Mouse (Mus musculus) kidney, adult 2 months (tissue): ENCODE measurements around the gene Ptger4. TPM values are rescaled to one million over a fixed set of nuclear protein-coding genes. Genes with fewer than 3 reads are reported as not detected.

Source experiments
- DNase-seq: peaks from one replicate; pipeline ENCODE4 v3.0.0; 2021
- H3K27ac ChIP-seq: fragments of 200-500 bp; 2 replicates; pipeline ENCODE4 v1.5.1; 2012; ENCODE audit warnings: low read depth, low read length, control low read depth, inconsistent platforms; ENCODE audit not compliant: insufficient read depth
- H3K27me3 ChIP-seq: fragments of 200-500 bp; replicated peaks from 2 replicates; pipeline ENCODE4 v1.6.1; 2012; ENCODE audit warnings: mild to moderate bottlenecking, moderate library complexity, low read length, inconsistent platforms; ENCODE audit not compliant: control insufficient read depth, insufficient read depth
- H3K36me3 ChIP-seq: fragments of 200-500 bp; 2 replicates; pipeline ENCODE4 v1.6.1; 2012; ENCODE audit warnings: mild to moderate bottlenecking, moderate library complexity, low read length, inconsistent platforms; ENCODE audit not compliant: control insufficient read depth, insufficient read depth
- H3K4me1 ChIP-seq: fragments of 200-500 bp; 2 replicates; pipeline ENCODE4 v1.6.1; 2011; ENCODE audit warnings: low read length; ENCODE audit not compliant: control insufficient read depth, insufficient read depth
- H3K4me3 ChIP-seq: fragments of 200-500 bp; 2 replicates; pipeline ENCODE4 v1.5.1; 2011; ENCODE audit warnings: mild to moderate bottlenecking, low read depth, low read length, control low read depth; ENCODE audit not compliant: insufficient read depth
- CTCF ChIP-seq: fragments of 200-500 bp; conservative IDR thresholded peaks from 2 replicates; pipeline ENCODE4 v1.5.1; 2011; ENCODE audit warnings: low read depth, mild to moderate bottlenecking, control low read depth, low read length, moderate library complexity, mixed read lengths; ENCODE audit not compliant: insufficient read depth, insufficient read length
- POLR2A ChIP-seq: fragments of 200-500 bp; IDR thresholded peaks from one replicate; pipeline ENCODE4 v1.6.1; 2011; ENCODE audit warnings: low read depth, low read length, control low read depth
- WGBS: fragments of 180-500 bp; shearing (Covaris S2); methylation state at CpG from one replicate; pipeline ENCODE4 v1.1.7; 2018; 5-methylcytosine and 5-hydroxymethylcytosine counted together
- polyA plus RNA-seq: library from polyadenylated mRNA; depleted of rRNA; stranded (reverse); fragments of >200 nt; gene quantifications from 2 replicates; pipeline ENCODE4 v1.2.3, GENCODE M21; 2012; rRNA removed

The Ptger4 gene
- 5.6 and 5.7 TPM in 2 replicates for polyA plus RNA-seq

DNA sequence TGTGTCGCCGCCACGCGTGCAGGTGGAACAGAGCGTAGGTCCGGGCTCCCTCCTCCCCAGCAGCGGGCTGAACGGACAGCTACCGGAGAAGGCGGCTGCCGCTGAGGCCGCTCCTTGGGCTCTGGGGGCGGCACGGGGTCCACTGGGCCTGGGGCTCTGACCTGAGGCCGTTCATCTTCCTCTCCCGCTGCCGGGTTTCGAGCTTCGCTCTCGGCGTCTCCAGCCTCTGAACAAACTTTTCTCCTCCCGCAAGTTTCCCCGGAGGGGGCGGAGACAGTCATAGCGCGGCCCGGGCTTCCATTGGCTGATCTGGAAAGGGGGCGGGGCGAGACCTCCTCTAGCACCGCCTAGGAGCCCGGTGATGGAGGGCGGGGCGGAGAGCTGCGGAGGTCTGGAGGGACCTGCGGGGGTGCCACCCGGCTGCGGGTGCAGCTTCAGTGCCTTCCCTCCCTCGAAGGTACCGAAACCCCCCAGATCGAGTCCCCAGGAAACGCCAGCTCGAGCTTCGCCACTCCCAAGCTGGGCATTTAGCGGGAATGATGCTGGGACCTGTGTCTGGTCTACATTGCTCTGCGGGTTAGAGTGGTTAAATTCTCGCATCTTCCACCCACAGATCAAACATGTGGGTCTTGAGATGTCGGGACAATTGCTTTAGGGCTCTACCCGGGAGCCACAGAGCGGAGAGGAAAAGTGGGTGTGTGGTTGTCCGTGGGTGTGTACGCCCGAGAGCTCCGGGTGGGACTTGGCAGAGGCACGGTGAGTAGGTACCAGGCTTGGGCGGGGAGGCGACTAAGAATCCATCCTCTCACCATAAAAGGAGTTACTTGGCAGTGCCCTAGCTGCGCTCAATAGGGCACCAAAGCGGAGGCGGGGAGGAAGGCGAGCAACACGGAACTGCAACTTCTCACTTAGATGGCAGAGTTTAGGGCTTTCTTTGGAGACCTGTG, at the start of gene Ptger4:
TSS of gene Ptger4 (minus strand) at position 229 of the 947 bp plus-strand sequence.
- peak; percentile 93 for DNase-seq
- peak; percentile 33 for TF ChIP-seq POLR2A
- no peak for TF ChIP-seq CTCF
- peak within 1 kb of the TSS; percentile 71 for H3K4me3 ChIP-seq
- no peaks in the 10 kb centered on the region for H3K27me3 ChIP-seq
- WGBS, result 2% methylated on average over 61 of the region's 61 CpGs
- peak within 1 kb of the TSS; percentile 12 for H3K27ac ChIP-seq
- peaks cover 3% of the 10 kb centered on the region for H3K4me1 ChIP-seq
- H3K36me3 ChIP-seq, result no peaks in the 10 kb centered on the region

DNA sequence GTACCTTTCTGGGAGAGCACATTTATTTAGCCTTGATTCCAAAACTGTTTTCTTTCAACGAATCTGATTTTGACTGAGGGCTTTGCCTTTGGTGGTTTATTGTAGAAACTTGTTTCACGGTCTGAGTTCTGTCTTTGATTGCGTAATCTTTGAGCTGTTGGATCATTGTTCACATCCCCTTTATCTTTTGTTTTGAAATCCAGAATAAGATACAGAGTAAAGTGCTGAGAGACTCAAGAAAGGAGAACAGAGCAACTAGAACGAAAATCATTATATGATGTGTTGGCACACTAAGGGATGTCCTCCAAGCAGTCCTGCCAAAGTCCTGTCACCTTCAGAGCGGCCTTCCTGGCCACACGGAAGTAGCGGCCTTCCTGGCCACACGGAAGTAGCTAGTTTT, 44.4 kb upstream of the Ptger4 start:
- Histone ChIP-seq H3K36me3 (no peaks in the 10 kb centered on the region), H3K4me3 (no peak overlapping the region), H3K27me3 (no peaks in the 10 kb centered on the region), H3K27ac (no peak overlapping the region), H3K4me1 (no peaks in the 10 kb centered on the region)
- TF ChIP-seq CTCF (no peak), POLR2A (no peak)
- 81% methylated on average over 8 of the region's 8 CpGs for WGBS
- no peak for DNase-seq

DNA sequence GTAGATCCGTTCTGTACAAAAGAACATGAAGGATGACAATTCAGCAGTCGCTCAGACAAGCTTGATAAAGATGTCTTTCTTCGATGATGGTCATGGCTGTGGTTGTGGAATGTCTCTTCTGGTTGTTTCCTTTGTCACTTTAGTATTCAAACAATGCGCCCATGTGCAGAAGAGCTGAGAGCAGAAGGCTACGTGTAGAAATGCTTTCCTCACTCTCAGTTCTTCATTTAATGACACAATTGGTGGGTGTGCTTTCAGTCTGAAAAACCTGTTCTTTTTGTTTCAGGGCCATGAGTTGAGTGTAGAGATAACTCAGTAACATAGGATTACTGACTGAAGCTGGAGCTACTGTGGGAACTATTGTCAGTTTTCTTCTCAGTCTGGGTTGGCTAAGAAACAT, 43.1 kb upstream of the Ptger4 start:
- no peaks in the 10 kb centered on the region for H3K36me3 ChIP-seq
- H3K27me3 ChIP-seq, result no peaks in the 10 kb centered on the region
- no peaks in the 10 kb centered on the region for H3K4me1 ChIP-seq
- H3K4me3 ChIP-seq, result no peak overlapping the region
- no peak for DNase-seq
- no peak for TF ChIP-seq CTCF
- TF ChIP-seq POLR2A, result no peak
- no peak overlapping the region for H3K27ac ChIP-seq
- WGBS, result 90% methylated on average over 5 of the region's 5 CpGs

DNA sequence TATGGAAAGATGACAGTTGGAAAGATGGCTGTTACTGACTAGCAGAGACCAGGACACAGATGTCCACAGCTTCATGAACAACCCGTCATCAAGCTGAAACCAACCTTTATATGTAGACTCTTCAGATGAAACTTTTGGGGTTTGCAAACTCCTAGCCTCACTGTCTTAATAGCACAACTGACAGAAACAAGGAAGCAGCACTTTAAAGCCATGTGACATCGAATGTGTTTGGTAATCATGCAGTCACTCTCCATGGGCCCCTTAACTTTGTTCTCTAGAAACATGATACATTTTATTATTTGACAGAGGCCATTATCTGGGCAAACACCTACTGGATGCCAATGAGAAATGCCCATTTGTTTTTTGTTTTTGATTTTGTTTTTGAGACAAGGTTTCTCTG, 37.3 kb upstream of the Ptger4 start:
- no peaks in the 10 kb centered on the region; the same call in 1 of the 2 replicates for H3K27me3 ChIP-seq
- H3K4me1 ChIP-seq, result no peaks in the 10 kb centered on the region
- no peak for DNase-seq
- H3K36me3 ChIP-seq, result no peaks in the 10 kb centered on the region
- TF ChIP-seq POLR2A (no peak), CTCF (no peak)
- no peak overlapping the region for H3K27ac ChIP-seq
- no peak overlapping the region for H3K4me3 ChIP-seq
- WGBS, result 92% methylated on average over 2 of the region's 2 CpGs

DNA sequence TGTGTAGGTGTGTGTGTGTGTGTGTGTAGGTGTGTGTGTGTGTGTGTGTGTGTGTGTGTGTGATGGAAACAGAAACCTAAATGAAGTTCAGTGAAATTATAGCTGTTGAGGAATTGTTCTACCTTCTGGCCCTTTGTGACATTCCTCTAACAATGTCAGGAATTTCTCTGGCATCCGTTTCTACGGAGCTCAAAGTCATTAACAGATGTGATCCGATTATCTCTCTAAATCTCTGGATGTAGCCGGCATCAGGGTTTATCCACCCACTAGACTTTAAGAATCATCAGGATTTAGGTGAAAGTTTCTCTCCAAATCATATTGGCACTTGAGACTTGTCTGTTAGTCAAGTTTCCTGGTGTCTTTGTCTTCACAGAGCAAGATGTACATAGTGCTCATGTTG, 35.8 kb upstream of the Ptger4 start:
- 43% methylated on average over 4 of the region's 4 CpGs for WGBS
- Histone ChIP-seq H3K27ac (no peak overlapping the region), H3K4me1 (no peaks in the 10 kb centered on the region), H3K36me3 (no peaks in the 10 kb centered on the region), H3K27me3 (no peaks in the 10 kb centered on the region; the same call in 1 of the 2 replicates), H3K4me3 (no peak overlapping the region)
- DNase-seq, result no peak
- TF ChIP-seq CTCF (no peak), POLR2A (no peak)

DNA sequence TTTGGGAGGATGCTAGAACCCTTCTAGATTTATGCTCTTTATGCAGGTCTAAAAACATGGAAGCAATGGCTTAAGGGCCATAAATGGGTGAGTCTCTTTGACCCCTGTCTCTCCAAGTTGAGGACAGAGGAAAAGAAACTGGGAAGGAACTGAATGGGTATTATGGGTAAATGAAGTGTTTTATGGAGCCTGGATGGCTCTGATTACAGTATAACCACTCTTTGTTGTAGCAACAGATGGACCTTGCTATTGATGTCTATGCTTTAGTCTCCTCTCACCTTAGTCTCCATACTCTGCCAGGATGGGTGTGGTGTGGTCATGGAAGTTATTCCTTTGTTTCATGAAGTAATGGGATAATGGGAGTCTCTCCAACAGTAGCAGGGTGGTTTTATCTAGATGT, 34.5 kb upstream of the Ptger4 start:
- Histone ChIP-seq H3K36me3 (no peaks in the 10 kb centered on the region), H3K27ac (no peak overlapping the region), H3K4me3 (no peak overlapping the region), H3K27me3 (no peaks in the 10 kb centered on the region; the same call in 1 of the 2 replicates), H3K4me1 (no peaks in the 10 kb centered on the region)
- TF ChIP-seq CTCF (no peak), POLR2A (no peak)
- DNase-seq, result no peak

DNA sequence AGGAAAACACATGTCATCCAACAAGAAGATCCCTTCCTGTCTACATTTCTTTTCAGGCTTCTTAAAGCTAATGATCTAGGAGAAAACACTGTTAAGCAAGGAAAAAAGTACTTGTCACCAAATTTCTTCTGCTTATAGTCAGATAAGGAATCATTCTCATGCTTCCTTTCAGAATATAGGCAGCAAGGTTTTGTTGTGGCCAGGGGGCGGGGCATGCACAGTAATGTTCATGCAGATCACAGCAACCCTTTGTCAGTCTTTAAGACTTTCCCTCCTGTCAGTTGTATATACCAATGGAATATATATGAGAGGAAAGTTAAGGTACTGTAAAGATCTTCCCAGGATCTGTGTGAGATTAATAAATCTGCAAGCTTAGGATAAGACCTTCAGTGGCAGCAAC, 30.0 kb upstream of the Ptger4 start:
- 94% methylated on average over 1 of the region's 1 CpGs for WGBS
- DNase-seq, result no peak
- Histone ChIP-seq H3K4me3 (no peak overlapping the region), H3K36me3 (no peaks in the 10 kb centered on the region), H3K27ac (no peak overlapping the region), H3K27me3 (no peaks in the 10 kb centered on the region; the same call in 1 of the 2 replicates), H3K4me1 (no peaks in the 10 kb centered on the region)
- TF ChIP-seq POLR2A, result no peak
- no peak for TF ChIP-seq CTCF
